Mouse (Mus musculus) cerebellum, adult 2 months (tissue): Measurements from ENCODE around the gene Wnt5b.
"Not testable (repeated sequence)": the region's sequence is repeated elsewhere in the genome, so short reads cannot be mapped to it uniquely, and the experiment has no call there.

Experiments
- CTCF ChIP-seq: fragments of 200-500 bp; IDR thresholded peaks from 2 replicates; pipeline ENCODE4 v1.5.1; 2011; ENCODE audit warnings: low read depth, mild to moderate bottlenecking, control low read depth, low read length, moderate library complexity, borderline replicate concordance; ENCODE audit not compliant: insufficient read depth
- POLR2A ChIP-seq: fragments of 200-500 bp; IDR thresholded peaks from 2 replicates; pipeline ENCODE4 v1.6.1; 2011; ENCODE audit warnings: low read length, control low read depth, borderline replicate concordance; ENCODE audit not compliant: insufficient read depth

- not testable (repeated sequence) for TF ChIP-seq CTCF, POLR2A
Observed at GRCm38 (mm10) chr6:119481741-119482390, 62.3 kb downstream of the Wnt5b start.
